In genomic region chr10:91387255-91387654, GRCm38 (mm10) we compare ENCODE assay signal across 22 mouse cellular contexts.
DNase-seq lines count a peak whose midpoint lies in the region; ATAC-seq and TF ChIP-seq lines count a peak whose summit lies in the region.
"Had no signal": no experiment of that assay in that cellular context is flagged by ENCODE, and none has a peak within 500 bp of the region (broad histone marks: within the 10 kb centered on the region; RNA-seq: fewer than 3 reads in every experiment).

No protein-coding gene starts in this region.

- no peak overlapping the region for H3K27ac ChIP-seq in forebrain, postnatal 0 days (ENCODE audit: low read depth, low read length)
- H3K27ac ChIP-seq in forebrain, embryonic 13.5 days, result no peak overlapping the region
- H3K27ac ChIP-seq: embryonic facial prominence, embryonic 13.5 days; gastrocnemius, adult 2 months; hindbrain, embryonic 13.5 days; kidney, postnatal 0 days; stomach, embryonic 15.5 days had no signal

- 45% methylated on average over 3 of the region's 3 CpGs for WGBS in forebrain, postnatal 0 days
- WGBS in forebrain, embryonic 13.5 days, result 73% methylated on average over 3 of the region's 3 CpGs

- no peaks in the 10 kb centered on the region for H3K9me3 ChIP-seq in forebrain, postnatal 0 days (ENCODE audit: low read length)
- no peaks in the 10 kb centered on the region for H3K9me3 ChIP-seq in forebrain, embryonic 13.5 days (replicated peaks)
- H3K9me3 ChIP-seq: embryonic facial prominence, embryonic 13.5 days; hindbrain, embryonic 13.5 days; stomach, embryonic 15.5 days had no signal

- H3K27me3 ChIP-seq in forebrain, postnatal 0 days (ENCODE audit: insufficient read depth, low read length), result no peaks in the 10 kb centered on the region
- H3K27me3 ChIP-seq in forebrain, embryonic 13.5 days, result no peaks in the 10 kb centered on the region
- H3K27me3 ChIP-seq: hindbrain, embryonic 13.5 days; stomach, embryonic 15.5 days had no signal

- no peak overlapping the region for H3K9ac ChIP-seq in forebrain, postnatal 0 days
- H3K9ac ChIP-seq in forebrain, embryonic 13.5 days, result no peak overlapping the region
- H3K9ac ChIP-seq: embryonic facial prominence, embryonic 13.5 days; hindbrain, embryonic 13.5 days; stomach, embryonic 15.5 days had no signal

- no peak for TF ChIP-seq CTCF in forebrain, postnatal 0 days (IDR thresholded peaks at IDR 0.05; ENCODE audit: low read depth)

- DNase-seq in cerebellum, adult 8-10 months, result no peak
- DNase-seq in forebrain, postnatal 0 days, result peak; percentile 74
- DNase-seq in right cerebral cortex, postnatal 10 days (ENCODE audit: low spot score in 2 of 2), result peak; percentile 28 to 47
- DNase-seq in right cerebral cortex, adult 18-20 months, result no peak
- DNase-seq in adrenal gland, postnatal 4 days (ENCODE audit: low spot score in 2 of 2), result no peak
- DNase-seq: adrenal gland, postnatal 14 days; embryo, embryonic 11 days; gastrocnemius, adult 2 months; heart, postnatal 36 days; kidney, adult 2 months; lung, postnatal 4 days; midbrain, embryonic 14.5 days; thymus, postnatal 36 days had no signal

- ATAC-seq in cerebellum, adult (ENCODE audit: insufficient number of reproducible peaks, low FRiP score, low TSS enrichment), result peak; percentile 45; the same call in 1 of the 2 replicates
- peak; percentile 32; the same call in 1 of the 2 replicates for ATAC-seq in forebrain, postnatal 0 days
- no peak for ATAC-seq in forebrain, embryonic 13.5 days
- ATAC-seq: activated CD4-positive, CD25-positive, alpha-beta regulatory T cell, adult 4 months had no signal

- no peak overlapping the region for H3K4me2 ChIP-seq in forebrain, postnatal 0 days (ENCODE audit: low read depth)
- H3K4me2 ChIP-seq in forebrain, embryonic 13.5 days, result no peak overlapping the region
- H3K4me2 ChIP-seq: embryonic facial prominence, embryonic 13.5 days; hindbrain, embryonic 13.5 days; stomach, embryonic 15.5 days had no signal

- no peak overlapping the region for H3K4me3 ChIP-seq in forebrain, postnatal 0 days (ENCODE audit: low read depth, low read length)
- H3K4me3 ChIP-seq in forebrain, embryonic 13.5 days, result no peak overlapping the region
- H3K4me3 ChIP-seq: embryonic facial prominence, embryonic 13.5 days; erythroblast, embryonic 14.5 days; gastrocnemius, adult 2 months; hindbrain, embryonic 13.5 days; myocyte; stomach, embryonic 15.5 days had no signal

- 0 out of 2 replicates have a peak, but pooled peaks cover 8% of the 10 kb centered on the region for H3K4me1 ChIP-seq in forebrain, postnatal 0 days (ENCODE audit: insufficient read depth)
- H3K4me1 ChIP-seq in forebrain, embryonic 13.5 days, result no peaks in the 10 kb centered on the region
- H3K4me1 ChIP-seq: embryonic facial prominence, embryonic 13.5 days; stomach, embryonic 15.5 days had no signal

- no peaks in the 10 kb centered on the region for H3K36me3 ChIP-seq in forebrain, postnatal 0 days (ENCODE audit: insufficient read depth)
- H3K36me3 ChIP-seq in forebrain, embryonic 13.5 days (ENCODE audit: poor library complexity, severe bottlenecking), result no peaks in the 10 kb centered on the region
- H3K36me3 ChIP-seq: embryonic facial prominence, embryonic 13.5 days; hindbrain, embryonic 13.5 days; stomach, embryonic 15.5 days had no signal

Comparison
In these comparisons a context has a peak if more than half of its experiments do, and no peak if none do; other contexts are left out.
1. DNase-seq: peak in forebrain, postnatal 0 days (single experiment) and right cerebral cortex, postnatal 10 days (2 of 2); none in cerebellum, adult 8-10 months (single experiment), right cerebral cortex, adult 18-20 months (single experiment) and adrenal gland, postnatal 4 days (0 of 2).